Mouse (Mus musculus): ENCODE measurements around the gene Mrpl33. TPM values are rescaled to one million over a fixed set of nuclear protein-coding genes. Genes with fewer than 3 reads are reported as not detected.
"Not testable (repeated sequence)": the region's sequence is repeated elsewhere in the genome, so short reads cannot be mapped to it uniquely, and the experiment has no call there.

Mrpl33 gene
- 434 and 492 TPM in 2 replicates for total RNA-seq (2015)
- total RNA-seq (2017): 218 and 315 TPM in 2 replicates

GRCm38 (mm10) chr5:31596481-31597429 lies at the start of gene Mrpl33:
Mrpl33 (plus strand) TSS chr5:31596935.
- peak; percentile 72 for ATAC-seq (replicated peaks; ENCODE audit: poor library complexity)

GRCm38 (mm10) chr5:31559401-31559800 lies 37.3 kb upstream of the Mrpl33 start:
- no peak for ATAC-seq (replicated peaks; ENCODE audit: poor library complexity)

GRCm38 (mm10) chr5:31560352-31560751 lies 36.4 kb upstream of the Mrpl33 start:
- no peak for ATAC-seq (replicated peaks; ENCODE audit: poor library complexity)

- ATAC-seq (replicated peaks; ENCODE audit: poor library complexity): no peak
These were observed 34.6 kb upstream of the Mrpl33 start for GRCm38 (mm10) chr5:31562036-31562666.

DNA sequence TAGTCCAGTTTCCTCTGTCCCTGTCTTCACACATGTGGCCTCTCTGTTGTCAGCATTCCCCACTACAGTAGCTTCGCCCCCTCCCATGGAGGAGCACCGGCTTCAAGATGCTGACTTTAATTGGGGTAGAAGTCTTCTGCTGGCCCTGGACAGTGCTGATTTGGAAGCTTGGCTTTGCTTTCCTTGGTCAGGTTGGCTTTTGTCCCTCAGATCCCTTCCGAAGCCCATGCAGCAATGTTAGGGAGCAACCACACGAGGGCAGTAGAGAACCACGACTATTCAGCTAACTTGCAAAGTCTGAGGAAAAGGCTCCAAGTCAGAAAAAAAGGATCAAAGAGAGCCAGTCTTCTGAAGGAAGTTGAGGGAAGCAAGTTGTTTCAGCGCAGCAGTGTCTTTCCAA lies 33.2 kb upstream of the Mrpl33 start:
- peak; percentile 86 for ATAC-seq (replicated peaks; ENCODE audit: poor library complexity)

GRCm38 (mm10) chr5:31563905-31564304 lies 32.8 kb upstream of the Mrpl33 start:
- no peak for ATAC-seq (replicated peaks; ENCODE audit: poor library complexity)

DNA sequence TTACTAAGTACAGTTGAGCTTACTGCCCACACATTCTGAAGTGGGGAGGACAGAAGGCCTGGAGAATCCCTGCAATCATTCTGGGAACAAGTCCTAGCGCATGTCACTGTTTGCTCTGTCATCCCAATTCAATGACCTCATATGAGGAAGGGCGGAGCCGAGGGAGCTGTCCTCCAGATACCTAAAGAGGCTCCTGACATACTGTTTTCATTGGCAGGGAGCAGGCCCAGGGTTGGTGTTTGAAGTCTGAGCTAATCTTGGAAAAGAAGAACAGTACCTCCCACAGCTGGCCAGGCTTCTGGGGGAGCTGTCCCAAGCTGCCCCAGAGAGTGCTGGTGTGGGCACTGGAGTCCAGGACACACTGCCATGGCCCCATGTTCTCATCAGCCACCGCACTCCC lies 31.8 kb upstream of the Mrpl33 start:
- ATAC-seq (replicated peaks; ENCODE audit: poor library complexity): no peak

DNA sequence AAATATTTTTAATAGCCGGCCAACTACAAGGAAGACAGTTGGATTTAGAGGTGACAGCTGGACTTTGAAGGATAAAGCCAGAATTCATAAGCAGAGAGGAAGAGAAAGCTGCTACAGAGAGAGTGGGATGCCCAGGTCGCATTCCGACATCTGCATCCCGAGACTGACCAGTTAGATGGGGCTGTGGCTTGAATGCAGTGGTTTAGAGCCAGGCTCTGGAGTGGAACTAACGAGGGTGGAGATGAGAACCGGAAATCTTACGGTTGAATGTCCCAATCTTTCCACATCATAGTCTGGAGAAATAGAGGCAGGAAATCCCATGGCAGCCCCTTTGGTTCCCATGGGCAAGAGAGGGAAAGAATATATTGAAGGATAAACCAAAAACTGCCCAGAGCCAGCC lies 30.7 kb upstream of the Mrpl33 start:
- ATAC-seq (replicated peaks; ENCODE audit: poor library complexity): no peak

GRCm38 (mm10) chr5:31566457-31566856 lies 30.3 kb upstream of the Mrpl33 start:
- ATAC-seq (replicated peaks; ENCODE audit: poor library complexity): no peak

GRCm38 (mm10) chr5:31567951-31568657 lies 28.6 kb upstream of the Mrpl33 start:
- ATAC-seq (replicated peaks; ENCODE audit: poor library complexity): no peak

- peak; percentile 94 for ATAC-seq (replicated peaks; ENCODE audit: poor library complexity)
These were observed 25.6 kb upstream of the Mrpl33 start for GRCm38 (mm10) chr5:31571023-31571608.

DNA sequence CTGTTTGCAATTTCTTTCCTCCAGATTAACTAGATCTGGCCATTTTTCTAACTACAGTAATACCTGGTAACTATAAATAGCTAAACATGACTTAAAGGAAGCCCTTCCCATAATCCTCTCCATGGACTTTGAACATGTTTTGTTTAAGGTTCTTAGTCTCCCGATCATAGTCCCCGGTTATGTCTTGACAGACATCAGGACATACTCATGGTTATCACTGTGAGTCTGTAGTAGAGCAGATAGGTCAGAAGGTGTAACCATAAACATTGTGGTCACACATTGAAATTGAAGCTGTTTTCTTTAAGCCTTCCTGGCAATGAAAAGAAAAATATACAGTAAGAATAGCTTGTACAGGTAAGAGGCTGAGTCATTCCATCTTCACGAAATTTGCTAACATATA lies 23.0 kb upstream of the Mrpl33 start:
- no peak for ATAC-seq (replicated peaks; ENCODE audit: poor library complexity)

- no peak; the same call in 1 of the 2 replicates for ATAC-seq (replicated peaks; ENCODE audit: poor library complexity)
These were observed 20.2 kb upstream of the Mrpl33 start for GRCm38 (mm10) chr5:31576539-31576975.

DNA sequence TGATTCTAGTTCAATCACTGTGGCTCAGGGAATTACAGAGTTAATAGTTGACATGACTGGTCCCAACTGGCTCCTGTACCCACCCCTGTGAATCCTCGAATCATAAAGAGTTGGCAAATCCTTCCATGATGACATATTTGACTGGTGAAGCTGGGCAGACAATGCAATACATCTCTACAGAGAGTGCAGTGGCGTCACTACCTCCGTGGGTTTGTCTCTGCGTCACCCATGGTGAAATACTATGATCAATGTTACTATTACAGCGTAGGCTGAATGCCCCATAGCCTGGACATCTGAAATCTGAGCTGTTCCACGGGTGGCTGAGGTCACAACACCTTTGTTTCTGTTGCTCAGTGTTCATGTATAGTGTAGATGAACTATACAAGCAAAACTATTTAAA lies 15.5 kb upstream of the Mrpl33 start:
- ATAC-seq (replicated peaks; ENCODE audit: poor library complexity): no peak

GRCm38 (mm10) chr5:31581932-31582331 lies 14.8 kb upstream of the Mrpl33 start:
- no peak for ATAC-seq (replicated peaks; ENCODE audit: poor library complexity)

DNA sequence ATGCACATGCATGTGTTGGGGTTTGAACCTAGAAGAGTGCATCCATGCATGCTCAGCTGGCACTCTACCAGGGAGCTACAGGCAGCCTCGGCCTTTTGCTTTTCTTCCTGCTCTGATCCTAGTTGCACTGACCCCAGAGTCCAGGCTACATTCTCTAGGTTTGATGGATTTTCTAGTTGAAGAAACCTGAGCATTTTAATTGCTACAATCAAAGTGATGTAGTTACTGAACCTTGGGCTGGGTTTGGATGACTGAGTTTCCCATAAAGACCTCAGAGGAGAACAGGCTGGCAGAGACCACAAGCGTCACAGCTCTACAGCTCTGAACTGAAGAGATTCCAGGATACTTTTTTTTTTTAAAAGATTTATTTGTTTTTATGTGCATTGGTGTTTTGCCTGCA lies 13.5 kb upstream of the Mrpl33 start:
- no peak for ATAC-seq (replicated peaks; ENCODE audit: poor library complexity)

DNA sequence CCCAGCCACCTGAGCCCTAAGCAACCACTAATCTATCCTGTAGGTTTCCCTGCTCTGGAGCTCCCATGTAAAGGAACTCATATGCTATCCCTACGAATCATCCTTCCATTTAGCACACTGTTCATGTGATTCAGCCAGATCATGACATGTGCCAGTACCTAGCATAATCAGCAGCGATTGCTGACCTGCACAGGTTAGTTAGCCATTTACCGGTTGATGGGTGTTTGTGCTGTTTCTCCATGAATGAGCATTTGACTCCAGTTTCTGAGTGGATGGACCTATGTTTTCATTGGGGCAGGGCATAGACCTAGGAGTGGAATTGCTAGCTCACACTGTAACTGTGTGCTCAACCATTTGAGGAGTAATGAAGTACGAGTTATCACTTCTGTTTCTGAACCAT lies 11.2 kb upstream of the Mrpl33 start:
- ATAC-seq (replicated peaks; ENCODE audit: poor library complexity): no peak

DNA sequence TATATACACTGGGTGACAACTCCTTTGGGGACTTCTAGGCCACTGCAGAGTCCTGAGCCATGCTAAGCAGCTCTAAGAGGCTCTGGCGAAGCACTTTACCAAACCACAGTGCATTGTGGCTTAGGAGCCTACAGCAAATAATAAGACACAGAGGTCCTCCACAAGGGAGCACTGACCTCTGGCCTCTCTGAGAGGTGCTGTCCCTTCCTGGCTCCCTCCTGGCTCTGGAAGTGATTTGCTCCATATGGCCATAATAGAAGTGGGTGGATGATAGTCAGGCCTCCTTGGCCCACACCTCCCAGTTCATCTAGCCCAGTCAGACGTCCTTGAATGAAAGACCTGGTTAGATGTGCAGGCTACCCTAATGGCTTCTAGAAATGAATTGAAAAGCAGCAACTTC lies 8.7 kb upstream of the Mrpl33 start:
- ATAC-seq (replicated peaks; ENCODE audit: poor library complexity): no peak

GRCm38 (mm10) chr5:31588672-31589071 lies 8.1 kb upstream of the Mrpl33 start:
- not testable (repeated sequence) for ATAC-seq (replicated peaks; ENCODE audit: poor library complexity)

DNA sequence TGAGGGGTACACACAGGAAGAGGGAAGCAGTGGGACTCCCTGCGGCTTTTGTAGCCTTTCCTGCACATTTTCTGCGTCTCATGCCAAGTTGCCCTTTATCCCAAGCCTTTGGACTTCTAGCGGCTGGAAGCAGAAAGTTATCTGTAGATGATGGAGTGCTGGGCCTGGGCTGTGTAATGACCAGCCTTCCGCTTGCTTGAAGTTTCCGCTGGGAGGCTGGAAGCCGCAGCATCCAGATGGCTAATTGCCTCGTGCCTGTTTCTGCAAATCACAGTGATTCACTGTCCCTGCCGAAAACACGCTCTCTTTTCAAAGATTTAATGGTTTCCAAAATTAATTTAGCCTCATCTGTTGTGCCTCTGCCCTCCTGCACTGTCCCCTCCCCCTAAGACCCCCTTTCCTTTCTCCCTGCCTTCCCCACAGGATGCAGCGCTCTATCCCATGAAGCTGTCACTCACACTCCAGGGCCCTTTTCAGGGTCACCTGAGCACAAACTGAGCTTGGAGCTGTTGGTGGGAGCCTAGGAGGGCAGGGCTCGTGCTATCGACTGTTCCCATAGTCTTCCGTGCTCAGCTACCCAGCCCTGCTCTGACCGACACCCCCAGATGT lies 6.9 kb upstream of the Mrpl33 start:
- ATAC-seq (replicated peaks; ENCODE audit: poor library complexity): no peak

DNA sequence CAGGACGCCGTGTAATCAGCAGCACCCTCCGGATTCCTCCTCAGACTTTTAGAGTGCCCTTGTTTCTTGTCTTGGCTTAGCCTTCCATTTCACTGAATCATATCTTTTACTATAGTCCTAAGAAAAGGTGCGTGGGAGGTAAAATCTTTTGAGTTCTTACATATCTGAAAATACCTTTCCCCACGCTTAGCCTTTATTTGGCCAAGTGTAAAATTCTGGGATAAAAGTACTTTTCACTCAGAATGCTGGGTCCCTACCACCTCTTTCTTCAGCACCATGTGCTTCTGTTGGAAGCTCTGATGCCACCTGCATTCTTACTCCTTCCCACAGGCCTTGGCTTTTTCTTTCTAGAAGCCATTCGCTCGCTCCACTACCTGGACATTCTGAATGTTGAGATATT lies 5.6 kb upstream of the Mrpl33 start:
- ATAC-seq (replicated peaks; ENCODE audit: poor library complexity): no peak
